Mouse (Mus musculus): Measurements from ENCODE around the gene Kcnj15. TPM values are rescaled to one million over a fixed set of nuclear protein-coding genes. Genes with fewer than 3 reads are reported as not detected.

Kcnj15 gene
- polyA plus RNA-seq, 1 experiment = not detected

- H3K27ac ChIP-seq (ENCODE audit: insufficient read depth, low read length) = no peak overlapping the region
- no peak overlapping the region for H3K4me3 ChIP-seq (replicated peaks; ENCODE audit: insufficient read depth, low read depth, low read length)
- 96% methylated on average over 5 of the region's 5 CpGs for WGBS
- H3K27me3 ChIP-seq (ENCODE audit: control insufficient read depth, insufficient read depth, low read length) = no peaks in the 10 kb centered on the region
- no peak for TF ChIP-seq CTCF (IDR thresholded peaks at IDR 0.05; ENCODE audit: borderline replicate concordance, insufficient read depth, low read depth, low read length)
- TF ChIP-seq POLR2A (IDR thresholded peaks at IDR 0.05; ENCODE audit: borderline replicate concordance, insufficient read depth, low read length) = no peak
- H3K4me1 ChIP-seq (ENCODE audit: control insufficient read depth, insufficient read depth, low read length) = no peaks in the 10 kb centered on the region
- DNase-seq = no peak
Observed at GRCm38 (mm10) chr16:95218783-95219182, 38.6 kb upstream of the Kcnj15 start.

GRCm38 (mm10) chr16:95219459-95219858 is 37.9 kb upstream of the Kcnj15 start:
- H3K4me3 ChIP-seq (replicated peaks; ENCODE audit: insufficient read depth, low read depth, low read length) = no peak overlapping the region
- H3K4me1 ChIP-seq (ENCODE audit: control insufficient read depth, insufficient read depth, low read length) = no peaks in the 10 kb centered on the region
- TF ChIP-seq POLR2A (IDR thresholded peaks at IDR 0.05; ENCODE audit: borderline replicate concordance, insufficient read depth, low read length) (no peak), CTCF (IDR thresholded peaks at IDR 0.05; ENCODE audit: borderline replicate concordance, insufficient read depth, low read depth, low read length) (no peak)
- no peak for DNase-seq
- H3K27ac ChIP-seq (ENCODE audit: insufficient read depth, low read length) = no peak overlapping the region
- 87% methylated on average over 2 of the region's 2 CpGs for WGBS
- no peaks in the 10 kb centered on the region for H3K27me3 ChIP-seq (ENCODE audit: control insufficient read depth, insufficient read depth, low read length)

GRCm38 (mm10) chr16:95221051-95221450 is 36.3 kb upstream of the Kcnj15 start:
- H3K4me3 ChIP-seq (replicated peaks; ENCODE audit: insufficient read depth, low read depth, low read length) = no peak overlapping the region
- no peaks in the 10 kb centered on the region for H3K4me1 ChIP-seq (ENCODE audit: control insufficient read depth, insufficient read depth, low read length)
- 76% methylated on average over 4 of the region's 4 CpGs for WGBS
- TF ChIP-seq CTCF (IDR thresholded peaks at IDR 0.05; ENCODE audit: borderline replicate concordance, insufficient read depth, low read depth, low read length) (no peak), POLR2A (IDR thresholded peaks at IDR 0.05; ENCODE audit: borderline replicate concordance, insufficient read depth, low read length) (no peak)
- H3K27me3 ChIP-seq (ENCODE audit: control insufficient read depth, insufficient read depth, low read length) = no peaks in the 10 kb centered on the region
- no peak overlapping the region for H3K27ac ChIP-seq (ENCODE audit: insufficient read depth, low read length)
- DNase-seq = no peak

DNA sequence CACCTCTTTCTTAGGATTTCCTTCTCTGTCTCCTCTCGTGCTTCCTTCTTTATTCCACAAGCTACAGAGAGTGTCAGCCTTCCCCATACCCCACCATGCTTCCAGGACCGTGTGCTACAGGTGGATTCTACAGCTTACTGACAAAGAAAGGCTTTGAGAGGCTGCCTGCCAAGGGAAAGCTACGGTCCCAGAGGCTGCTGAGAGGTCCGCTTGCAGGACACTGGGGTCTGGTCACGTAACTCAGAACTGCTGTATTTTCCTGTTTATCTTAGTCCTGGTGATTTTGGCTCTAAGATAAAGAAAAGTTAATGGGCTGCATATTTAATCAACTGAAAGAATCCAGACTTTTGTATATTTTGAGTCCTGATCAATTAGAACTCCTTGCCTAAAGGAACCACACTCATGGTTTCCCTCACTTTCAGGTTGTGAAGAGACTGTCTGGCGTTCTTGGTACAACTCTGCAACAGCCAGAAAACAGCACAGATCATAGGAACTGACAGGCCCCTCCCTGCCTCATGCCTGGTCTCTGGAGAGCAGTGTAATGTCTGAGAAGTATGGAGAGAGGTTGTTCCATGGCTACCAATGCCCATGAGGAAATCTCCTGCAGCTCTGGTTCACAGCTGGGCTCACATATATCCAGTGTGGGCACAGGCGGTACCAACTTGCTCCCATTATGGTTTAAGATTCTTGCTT is 35.2 kb upstream of the Kcnj15 start:
- Histone ChIP-seq H3K27me3 (ENCODE audit: control insufficient read depth, insufficient read depth, low read length) (no peaks in the 10 kb centered on the region), H3K27ac (ENCODE audit: insufficient read depth, low read length) (no peak overlapping the region), H3K4me3 (replicated peaks; ENCODE audit: insufficient read depth, low read depth, low read length) (no peak overlapping the region), H3K4me1 (ENCODE audit: control insufficient read depth, insufficient read depth, low read length) (no peaks in the 10 kb centered on the region)
- DNase-seq = no peak
- no peak for TF ChIP-seq POLR2A (IDR thresholded peaks at IDR 0.05; ENCODE audit: borderline replicate concordance, insufficient read depth, low read length)
- no peak for TF ChIP-seq CTCF (IDR thresholded peaks at IDR 0.05; ENCODE audit: borderline replicate concordance, insufficient read depth, low read depth, low read length)
- WGBS = 65% methylated on average over 7 of the region's 7 CpGs

- Histone ChIP-seq H3K27me3 (ENCODE audit: control insufficient read depth, insufficient read depth, low read length) (no peaks in the 10 kb centered on the region), H3K27ac (ENCODE audit: insufficient read depth, low read length) (no peak overlapping the region), H3K4me1 (ENCODE audit: control insufficient read depth, insufficient read depth, low read length) (no peaks in the 10 kb centered on the region), H3K4me3 (replicated peaks; ENCODE audit: insufficient read depth, low read depth, low read length) (no peak overlapping the region)
- TF ChIP-seq CTCF (IDR thresholded peaks at IDR 0.05; ENCODE audit: borderline replicate concordance, insufficient read depth, low read depth, low read length) (no peak), POLR2A (IDR thresholded peaks at IDR 0.05; ENCODE audit: borderline replicate concordance, insufficient read depth, low read length) (no peak)
- DNase-seq = no peak
- whole genome bisulfite sequencing = 87% methylated on average over 8 of the region's 8 CpGs
Observed at GRCm38 (mm10) chr16:95223435-95223834, 33.9 kb upstream of the Kcnj15 start.

DNA sequence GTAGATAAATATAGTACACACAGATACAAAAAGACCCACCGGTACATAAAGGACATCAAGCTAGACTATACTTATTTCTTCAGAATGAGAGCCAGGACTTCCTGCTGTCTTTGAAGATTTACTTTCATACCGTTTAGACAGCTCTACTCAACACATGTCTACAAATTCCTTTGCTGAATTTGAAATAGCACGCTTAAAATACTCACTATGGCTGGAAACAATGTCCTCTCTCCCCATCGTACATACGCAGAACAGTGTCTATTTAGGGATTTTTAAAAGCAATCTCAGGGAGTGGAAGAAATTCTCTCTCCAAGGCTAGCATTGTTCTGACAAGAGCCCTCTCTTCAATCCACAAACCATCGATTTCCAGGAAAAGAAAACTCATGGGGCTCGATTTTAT is 32.1 kb upstream of the Kcnj15 start:
- Histone ChIP-seq H3K27me3 (ENCODE audit: control insufficient read depth, insufficient read depth, low read length) (no peaks in the 10 kb centered on the region), H3K4me3 (replicated peaks; ENCODE audit: insufficient read depth, low read depth, low read length) (no peak overlapping the region), H3K4me1 (ENCODE audit: control insufficient read depth, insufficient read depth, low read length) (no peaks in the 10 kb centered on the region), H3K27ac (ENCODE audit: insufficient read depth, low read length) (no peak overlapping the region)
- TF ChIP-seq POLR2A (IDR thresholded peaks at IDR 0.05; ENCODE audit: borderline replicate concordance, insufficient read depth, low read length) (no peak), CTCF (IDR thresholded peaks at IDR 0.05; ENCODE audit: borderline replicate concordance, insufficient read depth, low read depth, low read length) (no peak)
- DNase-seq = no peak
- 75% methylated on average over 7 of the region's 7 CpGs for WGBS

GRCm38 (mm10) chr16:95231768-95232167 is 25.6 kb upstream of the Kcnj15 start:
- Histone ChIP-seq H3K4me1 (ENCODE audit: control insufficient read depth, insufficient read depth, low read length) (no peaks in the 10 kb centered on the region), H3K27ac (ENCODE audit: insufficient read depth, low read length) (no peak overlapping the region), H3K27me3 (ENCODE audit: control insufficient read depth, insufficient read depth, low read length) (no peaks in the 10 kb centered on the region), H3K4me3 (replicated peaks; ENCODE audit: insufficient read depth, low read depth, low read length) (no peak overlapping the region)
- no peak for DNase-seq
- 84% methylated on average over 4 of the region's 4 CpGs for WGBS
- TF ChIP-seq CTCF (IDR thresholded peaks at IDR 0.05; ENCODE audit: borderline replicate concordance, insufficient read depth, low read depth, low read length) (no peak), POLR2A (IDR thresholded peaks at IDR 0.05; ENCODE audit: borderline replicate concordance, insufficient read depth, low read length) (no peak)

GRCm38 (mm10) chr16:95234891-95235548 is 22.3 kb upstream of the Kcnj15 start:
- H3K27me3 ChIP-seq (ENCODE audit: control insufficient read depth, insufficient read depth, low read length) = no peaks in the 10 kb centered on the region
- H3K27ac ChIP-seq (ENCODE audit: insufficient read depth, low read length) = no peak overlapping the region
- DNase-seq = no peak
- TF ChIP-seq POLR2A (IDR thresholded peaks at IDR 0.05; ENCODE audit: borderline replicate concordance, insufficient read depth, low read length) = no peak
- no peak for TF ChIP-seq CTCF (IDR thresholded peaks at IDR 0.05; ENCODE audit: borderline replicate concordance, insufficient read depth, low read depth, low read length)
- peaks cover 6% of the 10 kb centered on the region; the same call in 1 of the 2 replicates for H3K4me1 ChIP-seq (ENCODE audit: control insufficient read depth, insufficient read depth, low read length)
- 94% methylated on average over 2 of the region's 2 CpGs for WGBS
- no peak overlapping the region for H3K4me3 ChIP-seq (replicated peaks; ENCODE audit: insufficient read depth, low read depth, low read length)

All from cerebellum, adult 2 months (tissue).